Mouse (Mus musculus) gastrocnemius, postnatal 14 days (tissue): ENCODE results near the gene Cnnm4. TPM values are rescaled to one million over a fixed set of nuclear protein-coding genes. Genes with fewer than 3 reads are reported as not detected.
"Not testable (repeated sequence)": the region's sequence is repeated elsewhere in the genome, so short reads cannot be mapped to it uniquely, and the experiment has no call there.

Experiments used
- DNase-seq: peaks from one replicate; pipeline ENCODE4 v3.0.0; 2021; ENCODE audit warnings: mixed read lengths
- intact Hi-C: fragments of 180-260 bp; cut with DNase I; formaldehyde crosslinking; loops from one replicate; pipeline ENCODE4 v1.15.1; 2025; ENCODE audit warnings: low total_unique reads
- total RNA-seq, 2 experiments: library from RNA; stranded (reverse); gene quantifications; 2 replicates each; pipeline ENCODE4 v1.2.3; 2021

Cnnm4 gene
- total RNA-seq, 2 experiments from 2014 or later = 4.6 to 5.4 TPM

GRCm38 (mm10) chr1:36535477-36536396, 64.3 kb downstream of the Cnnm4 start:
- DNase-seq = peak; percentile 83
- intact Hi-C loops = no loop called here

DNA sequence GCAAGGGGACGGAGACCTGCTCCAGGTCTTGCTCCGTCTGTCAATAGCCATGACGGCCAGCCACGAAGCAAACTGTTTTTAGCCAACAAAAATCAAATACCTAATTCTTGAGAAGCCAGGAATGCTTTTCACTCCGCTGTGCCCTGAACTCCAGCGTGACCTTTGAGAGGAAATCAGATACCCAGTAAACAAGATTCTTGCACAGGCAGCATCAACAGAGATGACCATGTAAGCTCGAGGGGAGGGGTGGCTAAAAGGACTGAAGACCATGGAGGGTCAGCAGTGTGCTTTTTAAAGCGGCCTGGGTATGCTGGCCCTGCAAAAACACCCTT, 64.9 kb downstream of the Cnnm4 start:
- intact Hi-C loops = no loop called here

DNA sequence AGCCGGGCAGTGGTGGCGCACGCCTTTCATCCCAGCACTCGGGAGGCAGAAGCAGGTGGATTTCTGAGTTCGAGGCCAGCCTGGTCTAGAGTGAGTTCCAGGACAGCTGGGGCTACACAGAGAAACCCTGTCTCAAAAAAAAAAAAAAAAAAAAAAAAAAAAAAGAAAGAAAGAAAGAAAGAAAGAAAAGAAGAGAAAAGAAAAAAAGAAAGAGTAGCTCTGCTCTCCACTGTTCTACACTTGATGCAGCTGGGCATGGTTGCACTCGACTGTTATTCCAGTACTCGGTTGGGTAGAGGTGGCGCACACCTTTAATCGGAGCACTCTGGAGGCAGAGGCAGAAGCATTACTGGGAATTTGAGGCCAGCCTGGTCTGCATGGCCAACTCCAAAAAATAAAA, 65.4 kb downstream of the Cnnm4 start, which contains the start of gene Ankrd23:
Ankrd23 (minus strand) TSS at position 101 of the 400 bp plus-strand sequence.
- intact Hi-C loops, DNase-seq: not testable (repeated sequence)

More for the DNA sequence above, 64.9 kb downstream of the Cnnm4 start:
- no peak for DNase-seq

GRCm38 (mm10) chr1:36538727-36539126, 67.3 kb downstream of the Cnnm4 start:
- DNase-seq = no peak
- intact Hi-C loops = no loop called here

DNA sequence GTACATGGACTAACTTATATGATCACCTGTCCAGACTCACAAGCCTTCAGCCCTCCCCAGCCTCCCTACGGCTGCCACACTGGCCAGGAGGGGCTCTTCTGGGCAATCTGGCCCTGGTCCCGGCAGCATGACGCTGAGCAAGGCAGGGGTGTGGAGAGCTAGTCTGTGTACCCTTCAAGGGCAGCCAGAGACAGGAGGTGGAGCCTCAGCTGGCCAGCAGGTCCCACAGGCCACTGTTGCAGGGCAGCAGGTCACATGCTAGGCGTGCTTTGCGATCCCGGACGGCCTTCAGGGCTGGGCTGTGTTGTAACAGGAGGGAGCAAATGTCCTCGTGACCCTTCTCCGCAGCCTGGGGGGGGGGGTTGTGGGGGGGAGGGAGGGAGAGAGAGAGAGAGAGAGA, 67.8 kb downstream of the Cnnm4 start, which contains the start of gene Gm42417:
Gm42417 (minus strand) TSS at position 244 of the 400 bp plus-strand sequence.
- DNase-seq = peak; percentile 85
- intact Hi-C loops = no loop called here

- no peak for DNase-seq
- intact Hi-C loops = no loop called here
These were observed 68.7 kb downstream of the Cnnm4 start for GRCm38 (mm10) chr1:36540132-36540531.

- intact Hi-C loops = no loop called here
These were observed 69.4 kb downstream of the Cnnm4 start for GRCm38 (mm10) chr1:36540807-36541206.

DNA sequence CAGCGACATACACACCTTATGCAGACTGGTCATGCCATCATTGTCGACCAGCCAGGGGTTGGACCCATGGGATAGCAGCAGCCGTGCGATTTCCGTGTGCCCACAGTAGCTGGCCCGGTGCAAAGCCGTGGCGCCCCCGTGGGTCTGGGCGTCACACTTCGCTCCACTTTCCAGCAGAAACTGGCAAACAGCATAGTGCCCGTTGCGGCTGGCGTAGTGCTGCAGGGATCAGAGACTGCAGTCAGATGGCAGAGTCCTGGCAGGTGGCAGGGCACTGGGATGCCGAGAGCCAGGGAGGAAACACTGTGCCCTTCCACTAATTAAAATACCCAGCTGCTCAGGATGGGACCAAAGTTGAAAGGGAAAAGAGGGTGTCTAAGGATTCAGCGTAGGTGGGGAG, 70.4 kb downstream of the Cnnm4 start:
- no peak for DNase-seq
- intact Hi-C loops = no loop called here

More at GRCm38 (mm10) chr1:36540807-36541206, 69.4 kb downstream of the Cnnm4 start:
- DNase-seq = no peak

DNA sequence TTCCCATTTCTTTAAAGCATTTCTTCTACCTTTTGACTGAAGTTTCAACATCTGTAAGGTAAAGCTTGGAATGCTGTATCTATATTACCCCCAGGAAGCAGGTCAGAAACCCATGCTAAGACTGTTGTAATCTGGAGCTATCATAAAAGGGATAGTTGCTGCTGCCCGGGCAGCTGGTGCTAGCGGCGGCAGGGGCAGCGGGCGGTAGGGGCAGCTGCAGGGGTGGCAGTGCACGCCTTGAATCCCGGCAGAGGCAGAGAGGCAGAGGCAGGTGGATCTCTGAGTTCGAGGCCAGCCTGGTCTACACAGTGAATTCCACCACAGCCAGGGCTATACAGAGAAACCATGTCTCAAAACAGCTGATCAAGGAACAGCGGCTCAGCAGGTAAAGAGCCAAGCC, 71.5 kb downstream of the Cnnm4 start:
- no peak for DNase-seq
- intact Hi-C loops = no loop called here

DNA sequence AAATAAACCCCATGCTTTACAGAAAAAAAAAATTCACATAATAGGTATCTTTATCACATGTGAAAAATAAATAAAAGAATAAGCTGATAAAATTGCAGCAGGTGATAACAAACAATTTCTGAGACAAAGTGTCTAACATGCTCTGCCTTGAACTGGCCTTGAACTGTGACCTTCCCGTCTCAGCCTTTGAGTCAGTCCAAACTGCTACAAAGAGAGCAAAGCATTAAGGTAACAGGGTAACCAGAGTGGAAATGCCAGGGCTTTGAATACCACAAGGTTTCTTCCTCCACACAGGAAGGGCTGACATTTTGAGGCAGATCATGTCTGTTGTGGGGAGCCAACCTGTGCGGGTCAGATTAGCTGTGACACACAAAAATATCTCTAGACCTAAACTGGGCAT, 74.0 kb downstream of the Cnnm4 start:
- DNase-seq = no peak
- intact Hi-C loops = loop anchor here (5.0 kb wide), 1 partner anchor 137 kb away; the partner anchor contains the start of gene Fam178b

- DNase-seq = no peak
- intact Hi-C loops = loop anchor here (5.0 kb wide), 1 partner anchor 136 kb away; the partner anchor contains the start of gene Fam178b
These were observed 74.6 kb downstream of the Cnnm4 start for GRCm38 (mm10) chr1:36545845-36546600.

DNA sequence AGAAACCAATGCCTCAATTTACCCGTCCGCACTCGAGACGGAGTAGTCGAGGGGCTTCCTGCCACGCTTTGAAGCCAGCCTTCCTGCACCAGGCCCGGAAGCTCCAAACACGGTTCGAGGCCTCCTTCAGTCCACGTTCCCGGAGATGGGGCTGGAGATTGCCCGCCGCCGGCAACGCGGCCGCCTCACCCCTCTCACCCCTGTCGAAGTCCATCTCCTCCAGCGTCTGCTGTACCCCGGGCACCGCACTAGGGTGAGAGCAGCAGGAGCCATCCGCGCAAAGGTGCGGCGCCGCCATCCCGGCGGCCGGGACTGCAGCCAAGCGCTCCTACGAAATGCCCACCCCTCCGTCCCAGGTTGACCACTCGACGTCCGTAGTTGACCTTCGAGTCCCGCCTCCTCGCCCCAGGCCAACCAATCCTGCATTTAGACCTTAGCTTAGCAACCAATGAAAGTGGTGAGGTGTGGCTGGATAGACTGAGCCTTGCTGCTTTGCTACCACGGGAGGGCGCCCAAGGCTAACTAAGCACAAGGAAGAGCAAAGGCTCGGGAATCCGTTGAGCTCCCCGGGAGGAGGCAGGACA, 75.6 kb downstream of the Cnnm4 start, which contains the start of gene Ankrd39:
Ankrd39 (minus strand) TSS at position 558 of the 584 bp plus-strand sequence.
- intact Hi-C loops = loop anchor here (5.0 kb wide), 1 partner anchor 135 kb away; the partner anchor contains the start of gene Fam178b
- DNase-seq = peak; percentile 98

DNA sequence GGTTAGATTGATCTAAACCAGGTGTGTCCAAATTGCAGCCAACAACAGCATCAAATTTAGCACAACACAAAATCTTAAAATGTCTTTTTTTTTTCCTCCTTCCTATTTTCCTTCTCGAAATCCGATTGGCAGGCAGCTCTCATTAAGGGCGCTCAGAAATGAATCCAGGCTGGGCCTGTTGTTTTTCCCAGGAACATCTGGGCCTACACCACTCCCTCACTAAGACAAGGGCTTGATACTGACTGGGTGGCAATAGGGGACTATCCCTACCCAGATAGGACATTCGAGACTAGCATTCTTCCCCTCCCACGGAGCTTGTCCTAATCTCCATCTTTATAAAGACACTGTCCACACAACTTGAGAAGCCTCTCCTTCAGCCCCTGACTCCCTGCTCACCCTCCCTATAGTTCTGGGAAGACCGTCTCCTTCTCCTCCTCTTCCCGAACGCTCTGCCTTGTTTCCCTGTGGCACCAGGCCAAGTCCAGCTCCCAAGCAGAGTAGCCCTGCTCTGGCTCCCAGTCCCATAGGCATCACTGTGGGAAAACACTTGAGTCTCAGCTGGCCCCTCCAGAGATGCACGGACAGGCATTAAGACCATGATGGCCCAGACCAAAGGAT, 76.7 kb downstream of the Cnnm4 start:
- intact Hi-C loops = loop anchor here (5.0 kb wide), 1 partner anchor 134 kb away; the partner anchor contains the start of gene Fam178b
- DNase-seq = peak; percentile 59

- intact Hi-C loops = loop anchor here (5.0 kb wide), 1 partner anchor 134 kb away; the partner anchor contains the start of gene Fam178b
- no peak for DNase-seq
These were observed 77.4 kb downstream of the Cnnm4 start for GRCm38 (mm10) chr1:36548771-36549170.

GRCm38 (mm10) chr1:36549491-36549890, 78.1 kb downstream of the Cnnm4 start:
- intact Hi-C loops = loop anchor here (5.0 kb wide), 1 partner anchor 133 kb away; the partner anchor contains the start of gene Fam178b
- no peak for DNase-seq

DNA sequence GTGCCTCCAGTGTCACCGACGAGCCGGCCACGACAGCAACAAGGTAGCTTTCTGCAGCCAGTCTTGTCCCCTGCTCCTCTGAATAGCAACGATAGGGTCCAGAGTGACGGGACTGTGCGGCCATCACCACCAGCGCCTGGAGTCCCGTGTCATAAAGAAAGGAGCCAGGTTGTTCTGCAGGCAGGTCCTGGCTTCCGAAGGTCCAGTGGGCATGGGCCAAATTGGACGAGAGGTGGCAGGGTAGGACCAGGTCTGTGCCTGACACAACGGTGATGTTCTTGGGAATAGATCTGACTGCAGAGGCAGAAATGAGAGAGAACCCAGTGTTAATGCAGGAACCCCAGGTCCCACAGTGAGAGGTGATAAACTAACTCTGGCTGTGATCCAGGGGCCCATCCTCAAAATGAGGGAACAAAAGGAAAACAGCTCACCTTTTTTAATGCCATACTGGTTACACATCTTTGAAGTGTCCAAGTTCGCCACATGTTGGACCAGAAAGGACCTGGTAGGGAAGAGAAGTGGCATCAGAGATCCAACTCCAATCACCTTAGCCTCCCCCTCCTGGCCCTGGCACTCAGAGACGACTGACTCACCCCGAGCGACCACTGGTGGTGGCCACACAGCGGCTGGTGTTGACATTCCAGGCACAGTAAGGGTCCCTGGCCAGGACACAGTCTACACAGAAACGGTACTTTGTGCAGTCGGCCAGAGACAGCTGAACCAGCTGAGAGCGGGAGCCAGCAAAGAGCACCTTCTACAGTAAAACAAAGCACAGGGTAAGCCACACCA, 78.8 kb downstream of the Cnnm4 start:
- DNase-seq = no peak
- intact Hi-C loops = loop anchor here (5.0 kb wide), 1 partner anchor 82 kb away; no protein-coding TSS in a partner anchor

GRCm38 (mm10) chr1:36551904-36552303, 80.5 kb downstream of the Cnnm4 start:
- intact Hi-C loops = loop anchor here (5.0 kb wide), 1 partner anchor 80 kb away; no protein-coding TSS in a partner anchor

DNA sequence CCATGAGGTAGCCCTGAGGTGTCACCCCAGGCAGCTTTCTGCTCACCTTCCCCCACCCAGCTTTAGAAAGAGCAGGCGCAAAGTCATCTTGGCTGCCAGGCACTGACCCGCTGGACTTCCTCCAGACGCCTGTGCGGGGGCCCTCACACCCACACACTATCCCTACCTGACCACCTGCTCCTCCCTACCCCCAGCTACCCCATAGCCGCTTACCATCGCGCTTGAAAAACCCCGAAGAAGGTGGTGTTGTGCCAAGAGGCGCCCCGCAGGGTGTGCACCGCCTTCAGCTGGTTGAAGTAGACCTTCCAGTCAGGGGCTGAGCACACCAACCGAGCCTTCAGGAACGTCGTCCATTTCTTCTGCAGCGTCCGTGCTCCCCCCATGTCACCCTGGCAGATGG, 81.1 kb downstream of the Cnnm4 start:
- intact Hi-C loops = loop anchor here (5.0 kb wide), 1 partner anchor 80 kb away; no protein-coding TSS in a partner anchor
- no peak for DNase-seq

More at GRCm38 (mm10) chr1:36551904-36552303, 80.5 kb downstream of the Cnnm4 start:
- no peak for DNase-seq
